Mouse (Mus musculus): ENCODE measurements around the gene Rap2b.

Rap2b gene

DNA sequence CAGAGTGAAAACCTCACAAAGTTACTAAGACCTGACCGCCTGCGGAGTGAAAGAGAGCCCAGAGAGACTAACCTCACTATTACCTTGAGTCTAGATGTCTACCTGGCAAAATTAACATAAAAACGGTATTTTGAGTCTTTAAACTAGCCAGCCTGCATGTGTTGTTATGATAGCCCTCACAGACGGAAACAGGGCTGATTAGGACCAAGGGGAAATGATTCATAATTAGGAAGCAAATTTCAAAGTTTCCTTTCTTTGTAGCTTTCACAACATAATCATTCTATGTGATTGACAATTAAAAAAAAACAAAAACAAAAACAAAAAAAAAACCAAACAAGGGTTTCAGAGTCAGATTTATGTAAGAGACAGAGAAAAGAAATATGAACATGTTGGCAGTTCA is 24.9 kb downstream of the Rap2b start:
- DNase-seq (ENCODE audit: low read depth, low spot score): no peak

DNA sequence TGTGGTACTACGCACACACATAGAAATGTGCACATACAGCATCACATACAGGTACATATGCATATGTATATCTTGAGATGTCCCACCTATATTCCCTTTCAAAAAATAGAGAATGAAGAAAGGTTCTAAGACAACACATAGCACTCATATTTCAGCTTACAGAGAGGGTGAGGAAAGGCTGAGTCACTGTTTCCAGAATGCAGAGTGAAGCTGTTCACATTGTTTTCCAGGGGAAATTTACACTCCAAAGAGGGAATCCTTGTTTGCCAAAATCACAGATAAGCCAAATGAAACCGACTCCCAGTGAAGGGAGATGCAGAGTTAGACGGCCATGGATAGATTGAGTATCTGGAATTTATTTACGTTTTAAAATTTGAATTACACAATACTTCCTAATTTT is 30.1 kb downstream of the Rap2b start:
- no peak for DNase-seq (ENCODE audit: low read depth, low spot score)

DNA sequence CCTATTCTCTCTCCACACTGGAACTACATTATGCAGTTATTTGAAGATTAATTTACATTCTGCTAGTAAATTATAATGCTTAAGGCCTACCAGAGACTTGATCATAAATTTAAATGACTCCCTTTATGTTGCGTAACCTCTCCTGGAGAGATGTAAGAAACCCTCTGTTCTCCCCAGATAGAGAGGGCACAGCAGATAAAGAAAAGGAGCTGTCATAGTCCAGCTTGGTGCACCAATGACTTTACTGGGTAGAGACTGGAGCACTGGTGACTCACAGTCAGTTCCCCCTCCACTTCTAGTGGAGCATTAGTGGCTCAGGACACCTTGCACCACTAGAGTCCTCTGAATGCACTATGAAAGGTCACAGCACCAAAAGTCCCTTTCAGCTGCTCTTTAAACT is 31.4 kb downstream of the Rap2b start:
- no peak for DNase-seq (ENCODE audit: low read depth, low spot score)

DNA sequence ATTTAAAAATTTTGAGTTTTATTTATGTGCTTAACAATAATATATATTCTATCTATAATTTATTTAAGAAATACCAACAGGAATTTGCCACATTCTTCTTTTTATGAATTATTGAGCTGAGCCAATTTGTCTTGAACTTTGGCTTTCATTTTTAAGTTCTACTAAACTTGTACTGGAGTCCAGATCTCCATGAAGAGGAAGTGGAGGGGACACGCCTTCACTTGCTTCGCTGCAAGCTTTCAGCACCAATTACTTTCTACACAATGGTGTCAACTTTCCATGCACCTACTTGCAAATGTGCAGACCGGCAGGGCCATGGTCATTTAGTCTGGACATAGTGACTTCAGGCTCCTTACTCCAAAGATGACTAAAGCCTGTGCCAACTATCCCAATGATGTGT is 32.1 kb downstream of the Rap2b start:
- DNase-seq (ENCODE audit: low read depth, low spot score): no peak

DNA sequence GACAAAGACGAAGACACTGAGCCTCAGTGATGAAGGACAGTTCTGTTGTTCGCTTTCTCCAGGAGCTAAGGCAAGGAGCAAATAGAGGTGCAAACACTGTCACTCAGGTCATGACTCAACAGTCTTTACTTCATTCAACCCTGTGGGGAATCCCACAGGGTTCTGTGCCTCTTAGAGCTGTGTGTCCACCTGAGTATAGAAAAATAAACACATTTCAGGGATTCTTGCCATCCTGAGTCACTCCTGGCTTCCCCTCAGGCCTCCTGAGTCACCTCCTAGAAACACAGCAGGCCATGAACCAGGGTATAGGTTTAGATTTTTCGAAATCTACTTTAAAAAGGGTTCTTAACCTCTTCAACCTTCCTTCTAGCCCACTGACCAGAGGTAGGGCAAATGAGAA is 33.9 kb downstream of the Rap2b start:
- no peak for DNase-seq (ENCODE audit: low read depth, low spot score)

DNA sequence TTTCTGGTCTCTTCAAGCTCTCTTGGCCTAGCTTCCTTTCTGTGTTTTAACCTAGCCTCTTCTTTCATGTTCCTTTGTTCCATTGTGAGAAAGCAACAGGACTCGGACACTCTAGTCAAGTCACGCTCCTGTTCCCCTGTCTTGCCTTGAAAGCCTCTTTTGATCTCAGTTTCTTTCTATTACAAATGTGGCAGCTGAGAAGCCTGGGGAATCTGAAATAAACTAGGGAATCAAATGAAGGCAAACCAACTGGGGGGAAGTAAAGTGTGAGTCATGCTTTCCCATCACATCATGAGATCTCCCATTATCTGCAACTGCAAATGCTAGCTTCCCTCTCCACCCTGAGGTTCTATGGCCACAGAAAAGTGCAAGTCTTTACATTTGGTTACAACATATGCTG is 35.3 kb downstream of the Rap2b start:
- DNase-seq (ENCODE audit: low read depth, low spot score): no peak

DNA sequence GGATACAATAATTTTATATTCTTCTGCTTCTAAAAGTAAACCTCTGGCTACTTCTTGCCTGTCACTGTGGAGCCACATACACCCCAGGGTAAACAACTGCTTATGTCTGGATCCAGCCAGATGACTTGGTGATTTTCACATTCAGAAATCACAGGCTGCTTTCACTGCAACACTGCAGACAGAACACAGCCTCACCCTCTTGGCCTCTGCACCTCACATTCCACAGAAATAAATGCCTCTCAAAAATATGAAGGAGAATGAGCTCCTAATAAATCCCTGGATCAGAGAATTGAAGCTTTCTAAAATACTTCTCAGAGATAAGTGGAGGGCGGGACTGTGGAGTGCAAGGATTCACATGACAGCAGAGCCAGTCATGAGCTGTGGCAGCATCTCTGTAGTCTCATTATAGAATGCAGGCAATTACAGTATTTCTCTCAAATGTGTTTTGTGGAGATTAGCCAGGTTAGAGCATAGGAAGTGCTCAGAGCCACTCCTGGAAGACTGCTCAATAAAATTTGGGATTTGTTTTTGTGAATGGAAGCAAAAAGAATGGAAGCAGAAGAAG is 39.5 kb downstream of the Rap2b start:
- DNase-seq (ENCODE audit: low read depth, low spot score): no peak

DNA sequence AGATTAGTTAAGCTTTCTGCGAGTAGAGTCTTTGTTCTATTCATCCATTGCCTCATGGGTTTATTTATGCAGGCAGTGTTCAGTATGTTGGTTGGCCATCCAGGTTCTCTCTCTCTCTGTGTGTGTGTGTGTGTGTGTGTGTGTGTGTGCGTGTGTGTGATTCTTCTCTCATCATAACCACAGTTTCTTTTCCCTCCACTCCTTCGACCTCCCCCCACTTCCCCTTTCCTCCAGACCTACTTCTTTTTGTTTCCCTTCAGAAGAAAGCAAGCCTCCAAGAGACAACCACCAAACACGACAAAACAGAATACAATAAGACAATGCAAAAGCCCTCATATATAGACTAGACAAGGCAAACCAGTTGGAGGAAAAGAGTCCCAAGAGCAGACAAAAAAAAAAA is 45.5 kb downstream of the Rap2b start:
- DNase-seq (ENCODE audit: low read depth, low spot score): no peak

DNA sequence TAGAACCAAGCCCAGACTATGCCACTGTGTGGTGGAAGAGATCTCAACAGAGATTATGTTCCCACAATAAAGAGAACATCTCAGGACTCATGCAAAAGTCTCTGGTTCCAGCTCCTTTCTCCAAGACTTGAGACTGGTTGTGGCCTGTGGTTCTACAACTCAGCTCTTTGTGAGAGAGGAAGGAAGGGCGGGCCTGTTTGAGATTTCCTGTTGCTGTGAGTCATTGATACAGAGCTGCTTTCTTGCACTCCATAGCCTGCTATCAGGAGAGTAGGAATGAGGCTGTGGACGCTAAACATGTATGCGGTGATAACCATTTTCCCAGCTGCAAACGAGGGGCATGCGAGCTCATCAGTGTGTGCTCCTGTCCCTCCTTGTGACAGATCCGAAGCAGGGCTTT is 48.2 kb downstream of the Rap2b start:
- DNase-seq (ENCODE audit: low read depth, low spot score): no peak

DNA sequence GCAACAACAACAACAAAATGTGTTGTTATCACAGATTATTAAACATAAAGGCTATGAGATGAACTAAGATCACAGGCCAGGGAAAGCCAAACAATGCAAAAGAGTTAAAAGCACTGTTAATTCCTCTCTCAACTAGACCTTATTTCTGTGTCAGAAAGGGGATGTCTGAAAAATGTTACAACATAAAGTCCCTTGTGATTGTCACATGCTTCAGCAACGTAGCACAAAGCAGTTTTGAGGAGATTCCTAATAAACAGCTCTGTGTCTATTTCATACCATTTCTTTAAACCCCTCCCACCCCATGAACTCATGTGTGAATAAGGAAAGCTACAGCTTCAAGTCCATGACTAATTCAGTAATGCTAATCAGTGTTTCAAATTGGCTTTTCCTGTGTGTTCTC is 54.4 kb downstream of the Rap2b start:
- DNase-seq (ENCODE audit: low read depth, low spot score): no peak
